Comparison of ENCODE assay signal across 8 mouse cellular contexts in the genomic region with DNA sequence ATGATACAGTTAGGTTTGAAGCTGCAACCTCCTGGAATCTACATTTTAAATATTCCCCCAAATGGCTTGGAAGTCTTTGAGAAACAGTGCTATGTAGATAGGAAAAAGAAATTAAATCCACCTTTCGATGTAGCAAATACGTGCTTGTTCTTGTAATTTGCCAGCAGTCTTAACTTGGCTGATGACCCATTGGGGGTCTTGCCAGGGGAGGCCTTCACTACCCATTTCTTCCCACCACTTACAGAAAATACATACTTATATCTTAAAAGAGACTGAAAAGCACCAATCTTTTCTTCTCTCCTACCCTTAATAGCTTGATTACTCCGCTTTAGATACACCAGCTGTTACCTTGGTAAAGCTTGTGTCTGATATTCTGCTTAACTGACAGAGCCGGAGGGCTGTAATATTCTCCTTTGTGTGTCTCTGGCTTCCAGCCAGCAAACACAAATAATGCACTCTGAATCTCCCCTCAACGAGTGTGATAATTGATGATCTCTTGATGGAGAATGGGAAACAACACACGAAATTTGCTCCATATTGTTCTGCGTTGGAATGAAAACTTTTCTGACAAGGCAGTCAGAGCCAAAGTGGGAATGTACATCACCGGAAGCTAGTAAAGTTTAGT. TPM values are rescaled to one million over a fixed set of nuclear protein-coding genes. Genes with fewer than 3 reads are reported as not detected.
DNase-seq lines count a peak whose midpoint lies in the region; ATAC-seq lines count a peak whose summit lies in the region.

No protein-coding gene starts in this region.

- ATAC-seq in kidney, embryonic 15.5 days (replicated peaks; ENCODE audit: low FRiP score) = no peak
- no peak for ATAC-seq in midbrain, embryonic 13.5 days

- WGBS in kidney, embryonic 15.5 days = 33% methylated on average over 8 of the region's 8 CpGs
- 44% methylated on average over 8 of the region's 8 CpGs for WGBS in hindbrain, embryonic 10.5 days
- 34% methylated on average over 8 of the region's 8 CpGs for WGBS in midbrain, embryonic 13.5 days

- H3K9me3 ChIP-seq in kidney, embryonic 15.5 days (replicated peaks) = no peaks in the 10 kb centered on the region
- no peaks in the 10 kb centered on the region for H3K9me3 ChIP-seq in hindbrain, embryonic 10.5 days
- H3K9me3 ChIP-seq in midbrain, embryonic 13.5 days = no peaks in the 10 kb centered on the region

- H3K27ac ChIP-seq in kidney, embryonic 15.5 days = 0 out of 2 replicates have a peak overlapping the region, but pooled peaks have one; percentile 20
- H3K27ac ChIP-seq in hindbrain, embryonic 10.5 days = peak overlapping the region; percentile 95; the same call in 1 of the 2 replicates
- no peak overlapping the region for H3K27ac ChIP-seq in midbrain, embryonic 13.5 days

- no peaks in the 10 kb centered on the region for H3K27me3 ChIP-seq in kidney, embryonic 15.5 days
- H3K27me3 ChIP-seq in hindbrain, embryonic 10.5 days (ENCODE audit: insufficient read depth, poor library complexity, severe bottlenecking) = no peaks in the 10 kb centered on the region
- no peaks in the 10 kb centered on the region for H3K27me3 ChIP-seq in midbrain, embryonic 13.5 days

- no peak for DNase-seq in kidney, adult 8-10 months
- DNase-seq in c-Kit-negative CD71-positive TER-119-positive erythroid progenitor cells, embryonic 14.5 days (ENCODE audit: low read depth, low spot score) = peak; percentile 3
- no peak for DNase-seq in hindbrain, embryonic 10.5 days (ENCODE audit: low spot score)
- no peak for DNase-seq in adipocyte (ENCODE audit: low spot score)
- DNase-seq in retina, postnatal 1 day = no peak
- DNase-seq in thymus, postnatal 14 days = no peak

- peak overlapping the region; percentile 71 for H3K4me3 ChIP-seq in kidney, embryonic 15.5 days (replicated peaks)
- peak overlapping the region; percentile 77 for H3K4me3 ChIP-seq in hindbrain, embryonic 10.5 days
- peak overlapping the region; percentile 63 for H3K4me3 ChIP-seq in midbrain, embryonic 13.5 days (replicated peaks)

- peak overlapping the region; percentile 82 for H3K4me2 ChIP-seq in kidney, embryonic 15.5 days
- peak overlapping the region; percentile 64 for H3K4me2 ChIP-seq in midbrain, embryonic 13.5 days (replicated peaks)

- peak overlapping the region; percentile 44 for H3K9ac ChIP-seq in kidney, embryonic 15.5 days
- H3K9ac ChIP-seq in midbrain, embryonic 13.5 days (replicated peaks) = no peak overlapping the region

- no peaks in the 10 kb centered on the region; the same call in 1 of the 2 replicates for H3K36me3 ChIP-seq in kidney, embryonic 15.5 days
- no peaks in the 10 kb centered on the region for H3K36me3 ChIP-seq in hindbrain, embryonic 10.5 days
- no peaks in the 10 kb centered on the region for H3K36me3 ChIP-seq in midbrain, embryonic 13.5 days

- peaks cover 18% of the 10 kb centered on the region for H3K4me1 ChIP-seq in kidney, embryonic 15.5 days
- H3K4me1 ChIP-seq in hindbrain, embryonic 10.5 days (replicated peaks) = peaks cover 17% of the 10 kb centered on the region
- H3K4me1 ChIP-seq in midbrain, embryonic 13.5 days (replicated peaks) = peaks cover 19% of the 10 kb centered on the region

RNA-seq across cellular contexts. Expression of a gene that starts 0.6 kb away (rescaled TPM):
- polyA plus RNA-seq in kidney, embryonic 15.5 days (2015; fragmentation: Nextera tagmentation; extraction: Ambion mirVana) = 0.46 and 0.78 TPM in 2 replicates
- polyA plus RNA-seq in hindbrain, embryonic 10.5 days (2016; fragmentation: Nextera tagmentation; extraction: Ambion mirVana) = 0.62 and 0.88 TPM in 2 replicates
- polyA plus RNA-seq in midbrain, embryonic 13.5 days (2015; fragmentation: Nextera tagmentation; extraction: Ambion mirVana) = 0.58 and 1.2 TPM in 2 replicates

RNA-seq across cellular contexts. Expression of a gene that starts 0.8 kb away (rescaled TPM):
- polyA plus RNA-seq in kidney, embryonic 15.5 days (2015; fragmentation: Nextera tagmentation; extraction: Ambion mirVana) = 38.5 and 41.2 TPM in 2 replicates
- 32.3 and 33.4 TPM in 2 replicates for polyA plus RNA-seq in hindbrain, embryonic 10.5 days (2016; fragmentation: Nextera tagmentation; extraction: Ambion mirVana)
- polyA plus RNA-seq in midbrain, embryonic 13.5 days (2015; fragmentation: Nextera tagmentation; extraction: Ambion mirVana) = 33.8 and 36.4 TPM in 2 replicates

RNA-seq across cellular contexts. Expression of a gene that starts 39.9 kb away (rescaled TPM):
- polyA plus RNA-seq in kidney, embryonic 15.5 days (2015; fragmentation: Nextera tagmentation; extraction: Ambion mirVana) = 73.8 and 76.3 TPM in 2 replicates
- polyA plus RNA-seq in hindbrain, embryonic 10.5 days (2016; fragmentation: Nextera tagmentation; extraction: Ambion mirVana) = 84.0 and 91.2 TPM in 2 replicates
- 90.9 and 92.3 TPM in 2 replicates for polyA plus RNA-seq in midbrain, embryonic 13.5 days (2015; fragmentation: Nextera tagmentation; extraction: Ambion mirVana)
